Mouse (Mus musculus) erythroblast, embryonic 14.5 days (primary cell): Measurements from ENCODE around the gene Btbd6.

ENCODE experiments used
- GATA1 ChIP-seq: IDR thresholded peaks from 2 replicates; pipeline ENCODE4 v1.6.1; 2012; ENCODE audit warnings: low read length, inconsistent platforms, mixed read lengths
- TAL1 ChIP-seq: IDR thresholded peaks from 3 replicates; pipeline ENCODE4 v1.6.1; 2012; ENCODE audit warnings: low read length, inconsistent platforms, mixed read lengths

DNA sequence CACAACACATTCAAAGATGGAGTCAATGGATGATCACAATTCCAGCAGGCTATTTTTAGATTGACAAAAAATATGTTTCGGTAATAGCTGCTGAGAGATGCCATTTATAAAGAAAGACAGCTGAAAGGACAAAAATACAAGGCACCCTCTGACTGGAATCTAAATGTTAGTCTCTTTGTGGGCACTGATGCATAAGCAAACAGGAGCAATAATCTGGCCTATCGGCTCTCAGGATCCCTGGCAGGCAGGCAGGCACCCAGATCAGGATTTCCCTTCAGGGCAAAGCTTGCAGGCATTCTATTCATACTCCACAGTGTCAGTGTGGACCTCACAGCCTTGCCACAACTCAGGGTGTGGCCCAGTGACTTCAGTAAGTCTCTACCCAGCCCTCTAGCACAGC, 5.7 kb downstream of the Btbd6 start:
- no peak for TF ChIP-seq TAL1
- TF ChIP-seq GATA1: no peak
